Mouse (Mus musculus) E14TG2a.4 (cell line): ENCODE results near the gene Ly6g6f.

ENCODE experiments used
- CTCF ChIP-seq: conservative IDR thresholded peaks from 2 replicates; pipeline ENCODE4 v1.5.1; 2014; ENCODE audit warnings: low read length
- NANOG ChIP-seq: IDR thresholded peaks from 2 replicates; pipeline ENCODE4 v1.6.1; 2014; ENCODE audit warnings: borderline replicate concordance, low read length, mixed read lengths
- POU5F1 ChIP-seq: IDR thresholded peaks from 2 replicates; pipeline ENCODE4 v1.6.1; 2014; ENCODE audit warnings: low read length, borderline replicate concordance

DNA sequence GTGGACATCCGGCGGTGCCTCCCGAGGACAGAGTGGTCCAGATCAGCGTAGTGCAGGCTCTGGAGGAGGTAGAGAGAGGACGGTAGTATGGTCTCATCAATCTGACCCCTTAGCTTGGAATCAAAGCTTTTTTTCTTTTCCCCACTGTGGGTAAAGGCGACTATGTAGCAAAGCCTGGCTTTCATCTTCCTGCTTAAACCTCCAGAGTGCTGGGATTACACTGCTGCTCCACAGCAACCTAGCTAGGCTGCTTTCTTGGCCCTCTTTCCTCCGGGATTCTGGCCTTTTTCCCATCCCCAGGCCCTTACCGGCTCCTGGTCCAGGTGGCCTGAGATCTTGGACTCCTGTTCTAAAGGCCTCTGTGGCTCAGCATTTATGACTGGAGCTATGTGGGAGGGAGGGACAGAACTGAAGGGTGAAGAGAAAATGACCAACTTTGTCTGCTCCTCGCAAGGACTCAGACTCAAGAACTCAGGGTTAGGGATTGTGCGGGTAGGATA lies 21.0 kb downstream of the Ly6g6f start:
- TF ChIP-seq CTCF = no peak
- no peak for TF ChIP-seq NANOG
- no peak for TF ChIP-seq POU5F1
